Mouse (Mus musculus) gastrocnemius, postnatal 4 days (tissue): ENCODE measurements around the gene Zdhhc14. TPM values are rescaled to one million over a fixed set of nuclear protein-coding genes. Genes with fewer than 3 reads are reported as not detected.

Experiments used
- DNase-seq, 2 experiments: peaks; one replicate each; pipeline ENCODE4 v3.0.0; 2021 to 2022; ENCODE audit warnings: low spot score in 2 of 2, mixed read lengths in 2 of 2
- total RNA-seq, 2 experiments: library from RNA; stranded (reverse); gene quantifications; 2 replicates each; pipeline ENCODE4 v1.2.3; 2021

Zdhhc14 gene
- total RNA-seq, 2 experiments from 2014 or later = 4.8 to 5.1 TPM

DNA sequence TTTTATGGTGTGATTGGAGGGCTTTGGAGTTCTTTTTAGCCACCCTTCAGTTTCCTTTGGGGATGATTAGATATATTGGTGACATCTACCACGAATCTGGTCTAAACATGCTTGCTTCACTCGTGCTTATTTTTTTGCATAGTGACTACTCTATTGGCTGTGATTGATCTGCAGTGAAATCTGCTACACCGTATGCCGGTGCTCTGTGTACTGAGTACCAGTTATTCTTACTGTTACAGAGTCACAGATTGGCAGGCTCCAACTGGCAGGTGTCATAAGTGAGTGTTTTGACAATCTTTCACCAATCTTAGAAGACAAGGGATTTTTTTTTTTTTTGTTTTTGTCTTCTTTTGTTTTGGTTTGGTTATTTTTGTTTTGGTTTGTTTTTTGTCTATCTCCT is 163.2 kb downstream of the Zdhhc14 start:
- DNase-seq = no peak

DNA sequence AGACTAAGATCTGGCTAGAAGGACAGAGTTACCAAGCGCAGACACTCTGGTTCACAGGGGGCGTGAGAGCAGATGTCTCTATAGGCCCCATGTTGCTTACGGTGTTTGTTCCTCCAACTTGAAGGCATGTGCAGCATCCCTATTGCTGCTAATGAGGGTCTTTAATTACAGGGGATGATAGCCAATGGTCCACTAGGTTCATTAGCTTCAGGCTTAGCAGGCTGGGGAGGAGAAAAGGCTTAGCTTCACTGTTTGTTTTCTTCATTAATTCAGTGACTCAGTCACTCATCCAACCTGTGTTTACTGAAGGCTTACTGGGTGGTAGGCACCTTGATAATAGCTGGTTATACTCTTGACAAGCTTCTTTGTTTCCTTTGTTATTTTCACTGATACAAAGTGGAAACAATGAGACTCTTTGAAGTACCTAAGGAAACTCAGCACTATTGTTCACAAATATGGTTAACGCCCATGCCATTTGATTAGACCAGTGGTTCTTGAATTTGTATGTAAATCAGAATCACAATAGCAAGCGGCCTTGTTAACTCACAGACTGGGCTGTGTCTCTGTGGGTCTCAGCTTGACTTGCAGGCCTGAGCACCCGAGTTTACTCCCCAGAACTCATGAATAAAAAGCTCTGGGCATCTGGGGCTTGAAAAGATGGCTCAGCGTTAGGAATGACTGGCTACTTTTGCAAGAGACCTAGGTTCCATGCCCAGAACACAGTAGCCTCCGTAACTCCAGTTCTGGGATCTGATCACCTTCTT is 168.1 kb downstream of the Zdhhc14 start:
- no peak for DNase-seq

DNA sequence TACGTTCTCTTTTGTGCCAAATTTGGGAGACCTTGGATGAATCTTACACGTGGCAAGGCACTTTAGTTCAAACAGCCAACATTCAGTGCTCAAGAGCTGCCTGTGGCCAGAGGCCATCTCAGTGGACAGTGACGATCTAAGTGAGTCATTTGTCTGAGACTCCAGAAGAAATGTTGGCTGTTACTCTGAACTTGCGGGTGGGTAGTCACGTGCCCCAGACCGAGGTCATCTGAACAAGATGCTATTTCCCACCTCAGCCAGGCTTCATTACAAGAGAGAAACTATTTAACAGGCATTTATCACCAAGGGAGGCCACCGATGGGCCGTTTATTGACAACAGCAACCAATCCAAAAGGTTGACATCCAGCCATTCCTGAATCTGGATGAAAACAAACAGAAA is 174.3 kb downstream of the Zdhhc14 start:
- DNase-seq = no peak

GRCm38 (mm10) chr17:5668456-5668855 is 176.1 kb downstream of the Zdhhc14 start:
- DNase-seq = no peak

DNA sequence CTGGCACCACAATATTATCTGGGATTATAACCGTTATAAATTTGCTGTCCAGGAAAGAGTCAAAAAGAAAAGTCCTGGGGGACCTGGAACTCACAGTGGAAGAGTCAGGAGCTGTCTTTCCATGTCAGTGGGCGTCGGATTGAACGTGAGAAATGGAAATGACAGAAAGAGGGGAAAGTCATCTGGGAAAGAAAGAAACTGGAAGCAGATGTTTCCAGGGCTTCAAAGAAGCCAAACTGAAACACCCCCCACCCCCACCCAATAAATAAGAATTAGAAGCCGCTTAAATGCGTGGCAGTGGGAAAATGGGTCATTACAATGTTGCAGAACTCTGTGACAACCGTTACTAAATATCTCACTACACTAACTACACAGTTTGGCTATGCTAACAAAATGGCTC is 176.6 kb downstream of the Zdhhc14 start:
- no peak for DNase-seq

- no peak for DNase-seq
Observed at GRCm38 (mm10) chr17:5675951-5676350, 183.6 kb downstream of the Zdhhc14 start.

DNA sequence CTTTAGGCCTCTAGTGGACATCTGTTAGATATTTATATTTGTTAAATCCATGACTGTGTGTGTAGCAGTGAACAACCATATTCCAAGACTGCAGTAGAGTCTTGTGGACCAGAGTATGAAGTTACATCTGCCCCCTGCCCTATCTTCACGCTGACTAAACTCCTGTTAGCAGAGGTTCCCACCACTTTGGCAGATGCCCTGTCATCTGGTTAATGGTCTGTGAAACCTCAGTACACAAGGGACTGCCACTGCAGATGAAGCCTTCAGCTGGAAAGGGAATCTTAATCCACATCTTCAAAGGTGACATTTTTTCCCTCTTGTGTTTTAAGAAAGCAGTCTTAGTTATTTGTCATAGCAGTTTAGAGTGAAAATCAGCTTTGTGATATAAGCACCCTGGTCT is 187.0 kb downstream of the Zdhhc14 start:
- DNase-seq = no peak

DNA sequence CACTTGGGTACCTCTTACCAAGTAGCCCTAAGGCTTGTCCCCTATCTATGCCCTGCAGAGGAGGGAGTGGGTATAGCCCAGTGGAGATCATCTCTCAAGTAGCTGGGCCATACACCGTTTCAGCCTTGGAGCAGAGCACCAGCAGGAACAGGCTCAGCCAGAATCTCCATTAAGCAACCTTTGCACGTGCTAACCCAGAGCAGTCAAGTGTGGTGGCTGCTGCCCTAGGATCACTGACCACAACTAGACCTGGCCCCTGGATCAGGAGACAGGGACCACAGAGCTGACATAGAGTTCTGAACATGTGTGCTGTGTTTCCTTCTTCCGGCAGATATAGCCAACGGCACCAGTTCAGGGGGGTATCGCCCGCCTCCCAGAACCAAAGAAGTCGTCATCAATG is 193.0 kb downstream of the Zdhhc14 start:
- DNase-seq = no peak

GRCm38 (mm10) chr17:5687810-5688209 is 195.5 kb downstream of the Zdhhc14 start:
- no peak for DNase-seq

DNA sequence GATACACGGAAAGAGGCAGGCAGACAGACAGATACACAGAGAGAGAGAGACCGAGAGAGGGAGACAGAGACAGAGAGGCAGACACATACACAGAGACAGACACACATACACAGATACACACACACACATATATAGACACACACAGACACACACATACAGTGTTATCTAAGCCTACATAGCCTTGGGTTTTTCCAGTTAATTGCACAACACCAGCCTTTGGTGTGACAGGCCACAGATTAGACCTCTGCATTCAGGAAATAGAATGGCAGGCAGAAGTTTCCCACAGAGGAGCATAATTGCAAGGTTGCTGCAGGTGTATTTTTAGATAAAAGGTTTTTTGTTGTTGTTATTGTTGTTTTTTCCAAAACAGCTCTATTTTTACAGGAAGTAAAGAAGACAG is 195.9 kb downstream of the Zdhhc14 start:
- DNase-seq = no peak

GRCm38 (mm10) chr17:5688669-5689068 is 196.3 kb downstream of the Zdhhc14 start:
- no peak for DNase-seq

DNA sequence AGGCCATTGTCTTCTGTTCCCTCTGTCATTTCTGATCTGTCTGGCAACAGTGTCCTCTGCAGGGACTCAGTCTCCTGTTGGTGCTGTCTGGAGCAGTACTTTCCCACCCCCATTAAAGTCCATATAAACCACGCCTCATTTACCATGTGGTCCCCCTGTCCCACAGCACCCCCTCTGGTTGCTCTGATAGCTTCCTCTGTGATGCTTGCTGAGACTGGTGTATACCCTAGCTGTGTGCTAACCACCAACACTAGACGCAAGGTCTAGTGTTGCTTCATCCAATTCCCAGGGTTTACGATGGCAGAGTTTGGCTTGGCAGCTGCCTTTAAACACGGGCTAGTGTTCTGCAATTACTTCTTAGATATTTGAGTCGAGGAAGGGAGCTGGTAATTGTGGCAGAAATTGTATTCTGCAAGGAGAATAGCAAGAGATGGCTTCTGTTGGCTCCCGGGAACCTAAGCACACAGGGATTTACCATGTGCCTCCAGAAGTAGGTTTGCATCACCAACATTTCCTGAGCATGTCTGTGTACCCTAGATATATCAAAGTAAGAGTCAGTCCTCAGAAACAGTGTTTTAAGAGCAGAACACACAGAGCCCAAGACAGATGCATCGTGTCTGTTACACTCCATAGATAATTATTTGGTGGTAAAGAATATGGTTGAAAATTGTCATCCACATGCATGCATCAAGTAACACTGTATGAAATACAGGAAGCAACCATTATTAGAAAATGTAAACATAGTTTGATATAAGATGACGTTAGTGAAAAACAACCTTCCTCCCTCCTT is 198.6 kb downstream of the Zdhhc14 start:
- DNase-seq = no peak

DNA sequence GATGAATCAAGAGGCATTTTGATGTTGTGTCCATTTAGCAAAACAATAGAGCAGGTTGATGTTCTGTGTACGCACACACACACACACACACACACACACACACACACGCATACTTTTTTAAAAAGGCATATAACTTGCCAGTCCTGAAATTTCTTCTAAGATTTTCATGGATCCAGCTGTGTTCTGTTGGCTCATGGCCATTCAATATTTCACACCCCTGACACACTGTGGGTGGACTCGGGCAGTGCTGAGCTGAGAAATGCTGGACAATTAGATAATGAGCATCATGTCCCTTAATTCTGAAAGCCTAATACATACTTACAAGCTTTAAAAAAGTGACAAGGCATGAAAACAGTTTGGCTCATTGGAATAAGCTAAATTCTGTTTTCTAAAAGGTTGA is 200.3 kb downstream of the Zdhhc14 start:
- no peak for DNase-seq

DNA sequence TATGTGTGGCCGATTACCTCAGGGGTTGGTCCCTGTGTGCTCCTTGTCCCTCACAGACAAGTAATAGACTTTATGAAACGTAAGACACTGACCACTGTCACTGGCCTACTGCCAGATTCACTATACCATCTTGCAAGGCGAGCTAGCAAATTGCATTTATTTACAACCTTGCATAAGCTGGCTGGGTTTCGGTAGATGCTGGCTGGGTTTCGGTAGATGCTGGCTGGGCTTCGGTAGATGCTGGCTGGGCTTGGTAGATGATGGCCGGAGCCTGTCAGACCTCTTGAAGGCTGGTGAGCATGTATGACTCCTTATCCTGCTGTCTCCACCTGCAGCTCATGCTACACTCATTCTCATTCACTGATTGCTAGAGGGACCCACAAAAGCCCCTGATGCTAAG is 200.9 kb downstream of the Zdhhc14 start:
- DNase-seq = peak in 1 of 2 experiments; percentile 38

DNA sequence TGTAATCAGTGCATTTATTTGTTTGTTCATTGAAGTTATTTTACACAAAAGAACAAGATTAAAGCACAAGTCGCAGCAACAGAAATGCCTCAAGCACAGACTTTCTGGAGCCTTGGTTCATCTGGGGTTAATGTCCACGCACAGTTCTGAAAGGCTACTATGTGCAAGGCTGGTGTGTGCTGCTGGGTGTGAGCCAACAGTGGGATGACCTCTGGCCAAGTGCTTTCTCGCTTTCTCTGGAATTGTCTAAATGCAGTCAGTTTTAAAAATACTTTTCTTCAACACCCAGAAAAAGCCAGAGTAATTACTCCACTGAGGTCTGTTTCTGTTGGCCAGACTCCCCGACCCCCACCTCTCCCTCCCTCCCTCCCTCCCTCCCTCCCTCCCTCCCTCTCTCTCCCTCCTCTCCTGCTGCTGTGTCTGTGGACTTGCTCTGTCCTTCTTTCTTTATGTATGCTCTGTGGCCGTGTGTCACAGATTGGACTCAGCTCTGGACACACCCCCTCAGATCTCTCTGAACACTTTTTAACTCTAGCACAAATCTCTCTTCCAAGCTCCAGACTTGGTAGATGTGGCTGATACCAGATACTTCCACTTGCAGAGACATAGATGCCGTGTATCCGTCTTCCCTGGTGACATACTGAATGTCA is 206.2 kb downstream of the Zdhhc14 start:
- DNase-seq = peak in 1 of 2 experiments; percentile 50

GRCm38 (mm10) chr17:5710320-5711104 is 218.2 kb downstream of the Zdhhc14 start:
- DNase-seq = no peak

DNA sequence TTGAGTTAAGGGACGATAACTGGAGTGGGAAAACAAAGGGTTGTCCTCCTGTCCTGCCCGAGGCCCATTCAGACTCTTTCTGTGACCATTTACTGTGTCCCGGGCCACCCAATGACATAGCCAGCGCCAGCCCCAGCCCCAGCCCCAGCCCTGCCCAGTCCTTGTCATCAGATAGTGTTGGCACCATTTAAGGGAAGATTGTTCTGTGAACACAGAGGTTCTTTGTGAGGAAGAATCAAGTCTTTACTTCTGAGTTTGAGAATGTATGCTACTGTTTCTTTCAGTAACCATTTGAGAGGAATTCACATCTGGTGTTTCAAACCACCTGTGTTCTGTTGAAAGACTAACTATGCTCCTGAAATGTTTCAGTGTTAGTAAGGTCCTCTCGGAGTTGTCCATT is 219.5 kb downstream of the Zdhhc14 start:
- DNase-seq = no peak

DNA sequence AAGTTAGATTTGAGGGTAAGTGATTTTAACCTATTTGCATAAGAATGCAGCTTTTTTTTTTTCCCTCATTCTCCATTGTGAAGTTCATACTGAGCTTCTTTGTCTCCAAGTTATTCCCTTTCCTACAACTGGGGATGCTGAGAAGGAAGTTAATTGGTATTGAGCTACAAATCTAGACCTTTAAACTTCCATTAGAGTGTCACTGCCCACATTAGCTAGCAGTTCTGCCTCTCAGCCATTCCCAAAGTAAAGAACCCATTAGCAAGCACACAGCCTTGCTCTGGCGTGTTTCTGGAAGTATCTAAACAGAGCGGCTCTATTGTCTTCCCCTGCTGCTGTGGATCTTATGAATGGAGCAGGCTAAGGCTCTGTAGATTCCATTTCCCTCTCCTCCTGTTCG is 220.8 kb downstream of the Zdhhc14 start:
- DNase-seq = no peak

DNA sequence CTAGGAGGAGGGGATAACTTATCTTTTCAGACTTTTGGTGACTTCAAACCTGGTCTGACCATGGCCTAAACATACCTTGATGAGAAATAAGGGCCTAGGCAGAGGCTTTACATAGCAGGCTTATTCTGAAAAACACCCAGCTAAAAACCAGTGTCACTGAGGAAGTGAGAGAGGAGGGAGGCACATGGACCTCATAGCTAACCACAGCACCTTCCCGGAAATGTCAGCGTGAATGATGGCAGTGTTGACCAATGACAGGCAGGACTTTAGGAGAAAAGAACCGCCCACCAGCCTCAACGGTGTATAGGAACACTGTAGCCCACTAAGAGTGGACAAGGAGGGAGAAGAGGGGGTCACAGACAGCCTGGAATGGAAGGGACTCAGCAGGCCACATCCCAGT is 224.6 kb downstream of the Zdhhc14 start:
- DNase-seq = no peak

GRCm38 (mm10) chr17:5718768-5719387 is 226.5 kb downstream of the Zdhhc14 start:
- DNase-seq = no peak

DNA sequence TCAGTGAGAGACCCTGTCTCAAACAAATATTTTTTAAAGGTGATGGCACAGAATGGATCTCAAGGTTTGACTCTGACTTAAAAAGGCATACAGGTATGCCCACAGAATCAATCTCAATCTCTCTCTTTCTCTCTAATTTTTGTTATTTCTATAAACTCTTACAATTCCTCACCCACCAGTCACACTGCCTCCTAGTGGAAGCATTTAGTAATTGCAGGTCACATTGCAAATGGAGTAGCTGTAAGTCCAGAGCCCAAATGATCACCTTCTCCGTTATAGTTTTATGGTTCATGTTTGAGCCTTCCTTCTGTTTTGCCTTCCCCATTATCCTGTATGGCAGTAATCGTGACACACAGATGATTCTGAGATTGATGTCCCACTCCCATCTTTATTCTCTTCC is 230.4 kb downstream of the Zdhhc14 start:
- no peak for DNase-seq
